Mouse (Mus musculus) skeletal muscle tissue, adult 2 months (tissue): Measurements from ENCODE around the gene Mtmr11.
A peak's percentile ranks its signal among the peaks of the same experiment; 100 is the strongest.
"Not testable (repeated sequence)": the region's sequence is repeated elsewhere in the genome, so short reads cannot be mapped to it uniquely, and the experiment has no call there.

Experiments used
- DNase-seq: peaks from one replicate; pipeline ENCODE4 v3.0.0-alpha.2; 2012; ENCODE audit warnings: low read depth, low spot score

Mtmr11 gene

GRCm38 (mm10) chr3:96172197-96173178, 10.7 kb downstream of the Mtmr11 start, which contains the start of gene Sf3b4:
TSS of gene Sf3b4 (plus strand) at chr3:96172332.
- peak; percentile 86 for DNase-seq

GRCm38 (mm10) chr3:96173185-96173584, 11.4 kb downstream of the Mtmr11 start:
- DNase-seq = no peak

- not testable (repeated sequence) for DNase-seq
These were observed 12.2 kb downstream of the Mtmr11 start for GRCm38 (mm10) chr3:96174042-96174441.

DNA sequence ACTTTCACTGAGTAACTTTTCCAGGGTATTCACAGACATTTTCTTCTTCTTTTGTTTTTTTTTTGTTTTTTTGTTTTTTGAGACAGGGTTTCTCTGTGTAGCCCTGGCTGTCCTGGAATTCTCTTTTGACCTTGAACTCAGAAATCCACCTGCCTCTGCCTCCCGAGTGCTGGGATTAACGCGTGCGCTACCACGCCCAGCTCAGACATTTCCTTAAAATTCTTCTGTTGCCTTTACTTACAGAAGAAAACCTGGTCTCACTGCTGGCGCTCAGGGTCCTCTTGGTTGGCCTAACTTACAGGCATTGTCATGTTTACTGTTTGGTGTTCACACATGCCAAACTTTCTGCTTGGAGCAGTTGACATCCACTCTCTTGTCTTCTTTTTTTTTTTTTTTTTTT, 13.4 kb downstream of the Mtmr11 start:
- DNase-seq = no peak

DNA sequence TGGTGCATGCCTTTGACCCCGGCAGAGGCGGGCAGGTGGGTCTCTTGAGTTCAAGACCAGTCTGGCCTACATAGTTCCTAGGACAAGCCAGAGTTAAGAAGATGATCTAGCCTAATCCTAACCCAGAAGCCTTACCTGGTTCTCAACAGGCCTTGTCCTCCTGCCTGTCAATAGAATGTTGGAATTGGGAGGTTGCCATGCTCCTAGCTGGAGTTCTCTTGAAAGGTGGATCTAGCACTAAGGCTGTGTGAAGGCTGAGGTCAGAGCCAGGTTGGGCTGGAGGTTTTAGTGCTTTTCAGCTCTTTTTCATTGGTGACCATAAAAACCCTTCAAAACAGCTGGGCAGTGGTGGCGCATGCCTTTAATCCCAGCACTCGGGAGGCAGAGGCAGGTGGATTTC, 16.6 kb downstream of the Mtmr11 start:
- DNase-seq = no peak

GRCm38 (mm10) chr3:96178902-96179301, 17.1 kb downstream of the Mtmr11 start:
- no peak for DNase-seq

- peak; percentile 58 for DNase-seq
These were observed 17.7 kb downstream of the Mtmr11 start for GRCm38 (mm10) chr3:96179531-96179930.

DNA sequence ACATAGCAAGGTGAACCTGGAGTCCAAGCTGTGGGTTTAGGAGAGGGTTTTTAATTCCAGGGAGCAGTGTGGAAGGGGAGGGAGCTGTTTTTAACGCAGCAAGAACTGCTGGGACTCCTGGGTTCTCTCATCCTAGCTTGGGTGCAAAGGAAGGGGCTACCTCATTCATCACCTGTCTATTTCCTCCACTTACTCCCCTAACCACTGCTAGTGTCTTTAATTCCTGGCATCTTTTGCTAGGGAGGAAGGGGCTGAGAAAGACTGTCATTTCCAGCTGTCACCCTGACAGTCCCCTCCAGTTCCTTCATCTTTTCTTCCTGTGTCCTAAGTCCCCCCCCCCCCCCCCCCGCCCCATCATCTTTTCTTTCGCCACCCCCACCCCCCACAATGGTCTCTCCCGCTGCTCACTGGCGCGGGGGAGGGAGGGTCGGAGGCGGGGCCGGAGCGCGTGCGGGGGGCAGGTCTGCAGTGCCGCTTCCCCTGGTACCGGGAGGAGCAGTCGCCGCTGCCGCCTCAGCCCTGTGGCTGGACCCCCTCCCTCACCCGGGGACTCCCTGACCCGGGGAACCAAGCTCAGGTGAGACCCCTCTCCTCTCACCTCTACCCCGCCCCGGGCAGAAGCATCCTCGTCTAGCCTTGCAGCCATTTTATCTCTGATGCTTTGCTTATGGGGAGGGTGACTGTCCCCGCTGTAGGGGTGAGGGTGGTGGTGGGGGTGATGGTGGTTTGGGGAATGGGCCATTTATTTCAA, 19.1 kb downstream of the Mtmr11 start, which contains the start of gene Sv2a:
TSS of gene Sv2a (plus strand) at position 425 of the 751 bp plus-strand sequence.
- DNase-seq = no peak

GRCm38 (mm10) chr3:96181510-96182381, 19.9 kb downstream of the Mtmr11 start:
- DNase-seq = no peak

DNA sequence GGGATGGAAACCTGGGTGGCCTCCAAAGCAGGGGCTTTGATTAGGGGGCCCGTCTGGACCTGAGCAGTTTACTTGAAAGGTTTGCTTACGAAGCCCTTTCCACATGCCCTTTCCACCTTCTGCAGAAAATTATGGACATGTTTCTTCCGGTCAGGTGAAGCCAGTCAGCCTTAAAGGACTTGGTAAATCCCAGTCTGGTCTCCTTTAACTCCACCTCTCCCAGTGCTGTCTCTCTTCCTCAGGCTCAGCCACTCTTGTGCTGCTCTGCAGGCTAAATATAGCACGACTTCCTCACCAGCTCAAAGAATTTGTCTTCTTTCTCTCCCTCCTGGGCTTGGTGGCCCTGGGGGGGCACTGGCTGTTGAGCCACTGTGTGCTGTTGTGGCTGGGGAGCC, 20.6 kb downstream of the Mtmr11 start:
- no peak for DNase-seq

DNA sequence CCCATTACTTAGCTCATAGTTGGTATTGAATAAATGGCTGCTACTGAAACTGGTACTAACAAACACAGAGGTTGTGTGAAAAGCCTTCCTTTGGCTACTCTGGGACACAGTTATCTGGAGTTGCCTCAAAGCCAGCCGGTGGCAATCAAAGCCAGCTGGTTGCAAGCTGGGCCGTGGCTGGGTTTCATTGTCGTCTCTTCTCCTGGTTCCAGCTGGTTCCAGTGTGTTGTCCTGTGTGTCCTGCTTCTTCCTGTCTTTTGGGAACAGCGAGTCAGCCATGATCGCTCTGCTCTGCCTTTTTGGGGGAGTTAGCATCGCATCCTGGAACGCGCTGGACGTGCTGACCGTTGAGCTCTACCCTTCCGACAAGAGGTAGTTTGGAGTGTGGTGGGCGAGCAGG, 31.2 kb downstream of the Mtmr11 start:
- DNase-seq = no peak

- DNase-seq = no peak
These were observed 33.2 kb downstream of the Mtmr11 start for GRCm38 (mm10) chr3:96194966-96195365.

- DNase-seq = no peak
These were observed 34.0 kb downstream of the Mtmr11 start for GRCm38 (mm10) chr3:96195616-96196313.

DNA sequence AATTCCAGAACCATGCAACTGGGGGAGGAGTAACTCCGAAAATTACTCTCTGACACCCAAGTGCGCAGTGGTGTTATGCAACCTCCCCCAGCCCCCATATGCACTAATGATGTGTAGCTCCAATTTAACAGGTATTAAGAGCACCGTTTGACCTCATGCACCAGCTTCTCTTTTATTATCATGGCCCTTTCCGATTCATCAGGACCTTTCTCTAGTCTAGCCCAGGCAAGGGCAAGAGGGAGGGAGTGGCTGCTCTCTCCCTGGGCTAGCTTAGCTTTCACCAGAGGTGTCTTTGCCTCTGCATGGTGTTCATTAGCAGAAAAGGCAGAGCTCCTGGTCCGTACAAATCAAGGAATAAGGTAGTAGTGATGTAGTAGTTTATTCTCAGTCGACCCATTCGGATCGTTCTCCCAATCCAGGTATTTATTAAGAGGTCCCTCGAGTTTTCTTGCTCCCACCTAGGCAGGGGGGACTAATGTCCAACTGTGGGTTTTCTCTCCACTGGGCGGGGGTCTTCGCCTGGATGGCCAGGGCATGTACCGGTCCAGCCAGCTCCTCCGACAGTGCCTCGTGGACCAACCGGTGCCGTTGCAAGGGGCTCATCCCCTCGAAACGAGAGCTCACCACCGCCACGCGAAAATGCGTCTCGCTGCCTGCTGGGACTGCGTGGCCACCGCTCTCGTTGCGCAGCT, 34.8 kb downstream of the Mtmr11 start:
- no peak for DNase-seq

DNA sequence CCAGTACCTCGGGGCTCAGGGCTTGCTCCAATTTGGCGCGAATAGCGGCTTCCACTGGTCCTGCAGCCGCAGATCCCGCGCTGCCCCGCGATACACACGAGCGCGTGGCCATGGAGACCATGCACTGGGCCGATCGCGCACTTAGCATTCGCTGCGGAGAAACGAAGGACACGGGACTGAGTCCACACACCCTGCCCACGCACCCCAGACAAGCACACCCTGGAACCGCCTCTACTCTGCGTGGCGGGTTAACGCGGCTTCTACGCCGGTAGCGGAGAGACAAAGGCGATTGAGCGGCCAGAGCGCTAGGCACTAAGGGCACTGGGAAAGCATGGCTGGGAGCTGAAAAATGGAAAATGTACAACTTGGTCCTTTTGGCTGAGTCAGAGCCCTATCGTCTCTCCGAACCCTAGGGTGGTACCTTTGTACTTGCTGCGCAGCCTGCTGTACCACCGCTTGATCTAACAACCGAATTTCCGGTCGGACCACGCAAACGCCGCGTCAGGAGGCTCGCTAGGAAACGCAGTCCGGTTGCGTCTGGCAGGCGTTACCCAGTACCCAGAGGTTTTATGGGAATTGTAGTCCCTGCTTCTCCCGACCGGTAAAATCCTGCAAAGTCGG, 35.4 kb downstream of the Mtmr11 start:
- DNase-seq = peak; percentile 83

- no peak for DNase-seq
These were observed 36.4 kb downstream of the Mtmr11 start for GRCm38 (mm10) chr3:96198181-96198580.

DNA sequence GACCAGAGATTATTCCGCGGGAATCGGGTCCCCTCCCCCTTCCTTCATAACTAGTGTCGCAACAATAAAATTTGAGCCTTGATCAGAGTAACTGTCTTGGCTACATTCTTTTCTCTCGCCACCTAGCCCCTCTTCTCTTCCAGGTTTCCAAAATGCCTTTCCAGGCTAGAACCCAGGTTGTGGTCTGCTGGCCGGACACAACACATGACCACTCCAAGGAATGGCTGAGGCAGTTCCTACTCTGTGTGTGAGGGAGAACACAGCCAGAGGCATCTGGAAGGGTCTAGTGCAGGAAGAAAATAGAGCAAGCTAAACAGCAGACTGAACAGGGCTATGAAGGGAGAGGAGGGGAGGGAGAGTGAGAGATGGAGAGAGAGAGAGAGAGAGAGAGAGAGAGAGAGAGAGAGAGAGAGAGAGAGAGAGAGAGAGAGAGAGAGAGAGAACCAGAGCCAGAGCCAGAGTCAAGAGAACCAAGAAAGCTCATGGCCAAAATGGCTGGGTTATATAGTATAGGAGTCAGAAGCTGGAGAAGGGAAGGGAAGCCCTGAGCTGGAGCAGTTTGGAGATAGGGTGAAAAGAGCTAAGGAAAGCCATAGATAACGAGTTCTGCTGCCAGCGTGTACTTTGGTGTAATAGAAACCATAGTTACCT, 36.9 kb downstream of the Mtmr11 start:
- not testable (repeated sequence) for DNase-seq

- DNase-seq = no peak
These were observed 37.9 kb downstream of the Mtmr11 start for GRCm38 (mm10) chr3:96199731-96200130.

GRCm38 (mm10) chr3:96207819-96208218, 46.0 kb downstream of the Mtmr11 start:
- DNase-seq = no peak
